In the genomic region with DNA sequence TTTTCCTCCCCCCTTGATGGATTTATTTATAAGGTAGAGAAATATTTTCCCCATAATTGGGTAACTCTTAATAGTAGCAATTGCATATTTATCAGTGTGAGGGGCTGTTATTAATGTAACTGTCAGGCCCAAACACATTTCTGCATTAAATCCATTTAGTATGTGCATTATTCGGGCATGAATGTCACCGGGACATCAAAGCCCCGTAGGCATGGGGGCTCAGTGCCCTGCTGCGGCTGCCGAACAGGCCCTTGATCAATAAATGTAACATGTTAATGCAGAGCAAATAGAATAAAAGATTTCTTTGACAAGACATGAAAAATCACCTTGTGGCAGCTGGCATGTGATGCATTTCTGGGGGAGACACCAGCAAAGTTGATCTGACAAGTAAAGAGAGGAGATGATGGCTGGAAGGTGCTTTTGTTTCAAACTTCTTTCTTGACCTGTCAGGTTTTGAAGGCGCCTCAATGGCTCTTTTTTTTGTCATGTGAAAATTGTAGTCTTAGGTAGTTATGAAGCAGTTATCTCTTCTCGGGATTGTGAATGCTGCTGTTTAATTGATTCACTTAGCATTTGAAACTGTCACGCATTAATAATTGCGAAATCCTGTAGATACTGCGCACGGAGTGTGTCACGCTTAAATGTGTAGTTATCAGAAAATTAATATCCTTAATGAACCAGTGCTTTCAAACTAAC, we compare ENCODE assay signal across 21 mouse cellular contexts. TPM values are rescaled to one million over a fixed set of nuclear protein-coding genes. Genes with fewer than 3 reads are reported as not detected.
DNase-seq lines count a peak whose midpoint lies in the region; ATAC-seq and TF ChIP-seq lines count a peak whose summit lies in the region.
"Had no signal": no experiment of that assay in that cellular context is flagged by ENCODE, and none has a peak within 500 bp of the region (broad histone marks: within the 10 kb centered on the region; RNA-seq: fewer than 3 reads in every experiment).

No protein-coding gene starts in this region.

- no peaks in the 10 kb centered on the region for H3K36me3 ChIP-seq in hindbrain, embryonic 13.5 days
- H3K36me3 ChIP-seq in midbrain, embryonic 15.5 days (replicated peaks) = no peaks in the 10 kb centered on the region
- H3K36me3 ChIP-seq: embryonic facial prominence, embryonic 15.5 days; G1E; limb, embryonic 13.5 days had no signal

- peaks cover 37% of the 10 kb centered on the region for H3K4me1 ChIP-seq in hindbrain, embryonic 13.5 days (replicated peaks)
- H3K4me1 ChIP-seq in midbrain, embryonic 15.5 days = peaks cover 30% of the 10 kb centered on the region

- no peak for TF ChIP-seq POLR2A in brain, embryonic 14.5 days (IDR thresholded peaks at IDR 0.05; ENCODE audit: borderline replicate concordance, extremely low read depth, insufficient read depth, insufficient read length, poor library complexity, severe bottlenecking)

- 19% methylated on average over 12 of the region's 12 CpGs for WGBS in hindbrain, embryonic 13.5 days
- 26% methylated on average over 12 of the region's 12 CpGs for WGBS in midbrain, embryonic 15.5 days

- H3K4me3 ChIP-seq in hindbrain, embryonic 13.5 days = no peak overlapping the region
- H3K4me3 ChIP-seq in midbrain, embryonic 15.5 days = no peak overlapping the region
- H3K4me3 ChIP-seq: embryonic facial prominence, embryonic 15.5 days; gastrocnemius, adult 2 months; limb, embryonic 13.5 days; myocyte had no signal

- no peak for TF ChIP-seq CTCF in brain, embryonic 14.5 days (IDR thresholded peaks at IDR 0.05; ENCODE audit: borderline replicate concordance, extremely low read depth, insufficient read depth, insufficient read length)

- H3K9ac ChIP-seq in hindbrain, embryonic 13.5 days = no peak overlapping the region; the same call in 1 of the 2 replicates
- no peak overlapping the region for H3K9ac ChIP-seq in midbrain, embryonic 15.5 days
- H3K9ac ChIP-seq: embryonic facial prominence, embryonic 15.5 days; limb, embryonic 13.5 days; liver, embryonic 14.5 days had no signal

- no peak overlapping the region for H3K27ac ChIP-seq in hindbrain, embryonic 13.5 days
- H3K27ac ChIP-seq in midbrain, embryonic 15.5 days = no peak overlapping the region
- H3K27ac ChIP-seq: embryonic facial prominence, embryonic 15.5 days; gastrocnemius, adult 2 months; limb, embryonic 13.5 days; liver, embryonic 14.5 days had no signal

- H3K9me3 ChIP-seq in hindbrain, embryonic 13.5 days = no peaks in the 10 kb centered on the region
- no peaks in the 10 kb centered on the region for H3K9me3 ChIP-seq in midbrain, embryonic 15.5 days
- H3K9me3 ChIP-seq: embryonic facial prominence, embryonic 15.5 days; G1E; limb, embryonic 13.5 days had no signal

- ATAC-seq in hindbrain, embryonic 13.5 days (ENCODE audit: low FRiP score) = no peak
- ATAC-seq in midbrain, embryonic 15.5 days (replicated peaks) = no peak; the same call in 1 of the 2 replicates
- ATAC-seq: CD4-positive, CD25-positive, alpha-beta regulatory T cell, adult 4 months; inflammation-experienced regulatory T-cells, adult 6 months had no signal

- peak overlapping the region; percentile 30 for H3K4me2 ChIP-seq in hindbrain, embryonic 13.5 days
- peak overlapping the region; percentile 29; the same call in 1 of the 2 replicates for H3K4me2 ChIP-seq in midbrain, embryonic 15.5 days
- H3K4me2 ChIP-seq: embryonic facial prominence, embryonic 15.5 days; limb, embryonic 13.5 days had no signal

- peaks cover 24% of the 10 kb centered on the region for H3K27me3 ChIP-seq in hindbrain, embryonic 13.5 days
- peaks cover 10% of the 10 kb centered on the region; the same call in 1 of the 2 replicates for H3K27me3 ChIP-seq in midbrain, embryonic 15.5 days (replicated peaks)
- H3K27me3 ChIP-seq: embryonic facial prominence, embryonic 15.5 days had no signal

- DNase-seq in Muller cell, postnatal 12 days (ENCODE audit: inconsistent ontology term) = peak; percentile 14
- DNase-seq in brain, embryonic 14.5 days (ENCODE audit: low read depth) = peak; percentile 83
- DNase-seq in cerebellum, postnatal 25 days = no peak
- no peak for DNase-seq in embryo, embryonic 10.5 days (ENCODE audit: low spot score)
- DNase-seq in cerebellum, postnatal 10 days = no peak
- DNase-seq: adrenal gland, adult 2 months; cerebellum, adult 18-20 months; gastrocnemius, adult 2 months; kidney, adult 9 months; kidney, postnatal 36 days; right cerebral cortex, postnatal 4 days; thymus, postnatal 25 days had no signal

RNA-seq across cellular contexts. Expression of a gene that starts 17.4 kb away (rescaled TPM):
- not detected in 2 replicates for polyA plus RNA-seq in brain, embryonic 14.5 days (2012; rRNA removed)
- 0.16 TPM in 1 of 2 replicates, not detected in the other for polyA plus RNA-seq in hindbrain, embryonic 13.5 days (2015; fragmentation: Nextera tagmentation; extraction: Ambion mirVana)
- 0.31 and 0.32 TPM in 2 replicates for polyA plus RNA-seq in midbrain, embryonic 15.5 days (2015; fragmentation: Nextera tagmentation; extraction: Ambion mirVana)
- polyA plus RNA-seq: CD4-positive, CD25-positive, alpha-beta regulatory T cell, adult 4 months; G1E; inflammation-experienced regulatory T-cells, adult 6 months had no signal

RNA-seq across cellular contexts. Expression of a gene that starts 47.5 kb away (rescaled TPM):
- polyA plus RNA-seq in brain, embryonic 14.5 days (2012; rRNA removed) = 19.1 and 26.3 TPM in 2 replicates
- polyA plus RNA-seq in hindbrain, embryonic 13.5 days (2015; fragmentation: Nextera tagmentation; extraction: Ambion mirVana) = 16.1 and 16.8 TPM in 2 replicates
- polyA plus RNA-seq in midbrain, embryonic 15.5 days (2015; fragmentation: Nextera tagmentation; extraction: Ambion mirVana) = 5.8 and 5.9 TPM in 2 replicates
- polyA plus RNA-seq: CD4-positive, CD25-positive, alpha-beta regulatory T cell, adult 4 months; inflammation-experienced regulatory T-cells, adult 6 months had no signal

Comparison
In these comparisons a context has a peak if more than half of its experiments do, and no peak if none do; other contexts are left out.
1. DNase-seq: peak in Muller cell, postnatal 12 days (single experiment) and brain, embryonic 14.5 days (single experiment); none in cerebellum, postnatal 25 days (0 of 2), embryo, embryonic 10.5 days (single experiment) and cerebellum, postnatal 10 days (0 of 2).